Mouse (Mus musculus) thymus, postnatal 4 days (tissue): ENCODE results near the gene Angptl7.

Source experiments
- DNase-seq: peaks from one replicate; pipeline ENCODE4 v3.0.0; 2021

Angptl7 gene

DNA sequence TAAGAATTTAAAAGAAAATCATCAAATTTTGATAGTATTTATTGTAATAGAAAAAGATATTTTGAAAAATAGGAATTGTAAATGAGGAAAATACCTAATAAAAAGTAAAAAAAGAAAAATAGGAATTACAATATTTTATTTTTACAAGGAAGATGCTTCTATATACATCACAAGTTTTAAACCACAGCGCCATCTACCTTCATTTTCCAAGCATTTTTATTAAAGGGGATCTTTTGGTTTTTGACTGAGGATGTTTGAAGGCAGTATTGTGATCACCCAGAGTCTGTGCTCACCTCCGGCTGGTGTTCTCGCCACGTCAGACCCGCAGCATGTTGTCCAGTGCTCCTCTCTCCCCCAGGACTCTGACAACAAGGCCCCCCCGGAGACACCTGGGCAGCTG, 5.1 kb downstream of the Angptl7 start:
- no peak for DNase-seq

DNA sequence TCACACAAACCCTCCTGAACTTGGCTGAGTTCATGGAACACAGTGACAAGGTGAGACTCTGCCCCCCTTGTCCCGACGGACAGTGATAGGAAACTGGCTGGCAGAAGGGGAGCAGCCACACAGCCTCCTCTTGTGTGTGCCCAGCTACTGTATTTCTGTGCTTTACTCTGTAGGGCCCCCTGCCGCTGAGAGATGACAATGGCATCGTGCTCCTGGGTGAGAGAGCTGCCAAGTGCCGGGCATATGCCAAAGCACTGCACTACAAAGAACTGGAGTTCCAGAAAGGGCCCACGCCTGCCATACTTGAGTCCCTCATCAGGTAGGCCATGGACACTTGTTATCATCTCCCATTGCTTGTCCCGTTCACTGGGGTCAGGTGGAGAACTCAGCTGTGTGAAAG, 8.8 kb downstream of the Angptl7 start:
- DNase-seq: no peak

DNA sequence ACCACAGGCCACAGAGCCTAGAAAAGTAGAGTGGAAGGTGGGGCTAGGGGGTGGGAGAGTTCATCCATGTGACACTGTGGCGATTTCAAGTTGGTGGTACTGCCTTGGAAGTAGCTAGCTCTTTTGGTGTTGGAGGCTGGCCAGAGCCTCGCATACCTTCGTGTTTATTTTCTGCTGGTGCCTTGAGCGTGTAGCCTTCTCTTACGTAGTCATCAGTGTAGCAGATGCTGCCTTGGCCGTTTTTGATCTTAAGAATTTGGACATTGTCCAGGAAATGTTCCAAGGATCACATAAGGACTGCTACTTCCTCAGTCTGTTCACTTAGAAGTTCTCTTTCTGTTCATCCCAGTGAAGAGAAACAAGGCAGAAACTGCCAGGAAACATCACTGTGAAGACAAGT, 9.8 kb downstream of the Angptl7 start:
- DNase-seq: no peak

DNA sequence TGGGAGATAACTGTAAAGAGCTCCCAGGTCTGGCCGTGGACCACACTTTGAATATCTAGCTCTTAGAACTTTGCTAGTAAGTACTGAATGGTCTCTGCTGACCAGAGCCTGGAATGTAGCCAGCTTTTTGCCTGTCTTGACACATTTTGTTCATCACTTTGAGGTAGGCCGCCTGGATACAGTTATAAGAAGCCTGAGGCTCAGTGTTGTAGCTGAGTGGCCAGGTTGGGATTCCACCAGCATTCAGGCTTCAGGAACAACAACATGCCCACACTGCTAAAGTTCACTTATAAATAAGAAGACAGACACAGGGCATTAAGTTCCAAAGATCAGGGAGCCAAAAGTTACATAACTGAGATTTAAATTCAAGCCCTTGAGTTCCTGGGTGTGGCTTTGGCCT, 12.4 kb downstream of the Angptl7 start:
- no peak for DNase-seq

DNA sequence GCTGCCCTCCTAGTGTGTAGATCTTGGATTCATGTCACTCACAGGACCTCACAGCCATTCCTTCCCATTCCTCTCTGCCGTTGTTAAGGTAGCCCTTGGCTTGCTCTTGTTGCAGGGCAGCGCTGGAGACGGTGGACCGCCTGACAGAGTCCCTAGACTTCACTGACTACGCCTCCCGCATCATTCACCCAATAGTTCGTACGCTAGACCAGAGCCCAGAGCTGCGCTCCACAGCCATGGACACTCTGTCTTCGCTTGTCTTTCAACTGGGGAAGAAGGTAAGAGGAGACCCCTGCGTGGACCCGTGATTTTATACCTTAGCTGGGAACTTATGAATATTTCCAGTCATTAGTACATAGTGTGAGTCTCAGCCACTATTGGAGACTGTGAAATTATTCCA, 15.7 kb downstream of the Angptl7 start:
- DNase-seq: no peak

DNA sequence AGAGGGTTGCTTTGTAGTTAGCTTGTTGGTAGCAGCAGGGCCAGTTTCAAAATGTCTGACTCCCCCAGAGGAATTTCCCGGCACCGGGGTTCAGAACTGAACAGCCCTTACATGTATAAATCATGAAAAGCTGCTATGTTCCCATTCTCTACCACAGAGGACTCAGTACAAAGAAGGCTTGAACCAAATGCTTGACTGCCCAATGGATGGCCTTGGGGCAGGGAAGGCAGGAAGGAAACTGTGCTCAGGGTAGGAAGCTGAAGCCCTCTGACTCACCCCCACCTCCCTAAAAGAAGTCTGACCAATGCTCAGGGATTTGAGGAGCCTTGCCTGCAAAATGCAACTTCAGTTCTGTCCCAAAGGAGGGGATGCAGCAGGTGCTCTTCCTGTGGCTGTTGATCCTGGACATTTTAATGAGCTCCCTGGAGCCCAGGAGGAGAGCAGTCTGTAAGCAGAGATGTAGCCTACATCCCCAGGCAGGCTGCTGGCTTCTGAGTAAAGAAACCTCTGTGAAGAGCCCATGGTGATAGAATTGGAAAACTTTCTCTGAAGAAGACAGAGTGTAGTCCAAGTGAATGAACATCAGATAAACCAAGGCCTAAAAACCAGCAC, 18.6 kb downstream of the Angptl7 start:
- DNase-seq: no peak

DNA sequence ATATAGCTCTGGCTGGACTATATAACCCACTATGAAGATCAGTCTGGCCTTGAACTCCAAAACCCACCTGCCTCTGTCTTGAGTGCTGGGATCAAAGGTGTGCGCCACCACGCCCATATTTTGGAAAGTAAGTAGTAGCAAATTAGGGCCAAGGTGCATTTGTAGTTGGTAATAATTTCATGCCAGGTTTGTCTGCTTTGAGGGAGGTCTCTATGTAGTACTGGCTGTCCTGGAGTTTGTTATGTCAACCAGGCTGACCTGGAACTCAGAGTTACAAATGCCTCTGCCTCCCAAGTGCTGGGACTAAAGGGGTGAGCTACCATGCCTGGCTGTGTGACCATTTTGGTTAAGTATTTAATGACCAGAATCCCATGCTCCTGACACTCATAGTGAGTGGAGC, 20.0 kb downstream of the Angptl7 start:
- DNase-seq: no peak

DNA sequence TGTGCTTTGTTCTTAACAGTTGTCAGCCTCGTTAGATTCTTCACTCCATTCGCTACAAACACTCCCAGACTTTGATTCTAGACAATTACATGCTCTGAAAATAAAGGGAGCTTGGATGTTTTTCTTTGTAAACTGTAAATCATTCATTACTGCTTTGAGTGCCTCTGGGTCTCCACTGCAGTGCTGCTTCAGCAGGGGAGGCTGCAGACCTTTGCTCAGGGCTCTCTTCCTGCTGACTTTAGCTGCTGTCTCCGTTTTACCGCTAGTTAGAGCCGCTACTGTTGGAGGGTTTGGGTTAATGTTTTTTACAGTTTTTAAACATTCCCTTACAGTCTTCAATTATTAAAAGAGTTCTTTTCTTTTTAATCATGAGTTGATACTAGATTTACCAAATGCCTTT, 26.8 kb downstream of the Angptl7 start:
- DNase-seq: no peak

DNA sequence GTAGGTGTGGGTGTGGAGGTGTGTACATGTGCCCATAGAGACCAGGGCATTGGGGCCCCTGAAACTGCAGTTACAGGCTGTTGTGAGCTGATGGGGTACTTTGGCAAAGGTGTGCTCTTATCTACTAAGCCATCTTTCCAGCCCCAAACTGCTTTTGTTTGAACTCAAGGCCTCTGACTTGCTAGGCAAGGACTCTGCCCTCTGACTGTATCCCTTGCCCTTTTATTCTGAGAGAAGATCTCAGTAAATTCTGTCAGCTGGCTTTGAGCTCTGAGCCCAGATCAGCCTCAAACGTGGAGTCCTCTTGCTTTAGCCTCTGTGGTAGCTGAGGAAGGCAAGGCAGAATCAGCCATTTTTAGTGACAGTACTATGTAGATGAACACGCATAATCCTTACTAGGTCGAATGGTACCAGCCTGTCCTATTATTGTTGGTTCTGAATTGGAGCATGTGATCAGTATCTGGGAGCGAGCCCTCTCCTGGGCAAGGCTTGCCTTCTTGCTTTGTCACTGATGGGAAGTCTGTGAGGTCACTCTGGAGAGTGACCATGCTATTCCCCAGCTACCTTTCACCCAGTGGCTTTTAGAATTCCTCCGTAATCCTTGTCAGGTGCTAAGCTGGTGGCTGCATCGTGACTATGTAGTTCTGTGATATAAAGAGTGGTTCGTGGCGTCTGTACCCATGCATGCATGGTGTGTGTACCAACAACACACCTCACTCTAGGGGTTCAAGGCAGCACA, 27.7 kb downstream of the Angptl7 start:
- DNase-seq: no peak

DNA sequence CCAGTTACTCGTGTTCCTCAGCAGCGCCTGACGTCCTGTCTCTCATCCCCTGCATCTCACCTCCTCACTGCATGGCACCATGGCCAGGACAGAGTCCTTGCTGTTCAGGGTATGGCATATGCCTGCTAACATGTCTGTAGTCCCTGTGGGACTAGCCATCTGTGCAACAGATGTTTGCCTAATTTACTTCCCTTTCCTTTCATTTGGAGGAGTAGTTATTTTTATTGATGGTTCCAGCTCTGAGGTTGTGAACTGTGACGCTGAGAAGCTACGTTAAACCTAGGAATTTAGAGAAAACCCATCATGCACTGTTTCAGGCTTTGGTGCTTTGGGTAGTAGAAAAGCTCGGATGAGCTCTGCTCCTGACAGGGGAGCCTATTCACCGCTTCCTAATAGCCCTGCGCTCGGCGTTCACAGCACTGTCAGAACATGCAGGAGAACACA, 28.9 kb downstream of the Angptl7 start:
- no peak for DNase-seq

DNA sequence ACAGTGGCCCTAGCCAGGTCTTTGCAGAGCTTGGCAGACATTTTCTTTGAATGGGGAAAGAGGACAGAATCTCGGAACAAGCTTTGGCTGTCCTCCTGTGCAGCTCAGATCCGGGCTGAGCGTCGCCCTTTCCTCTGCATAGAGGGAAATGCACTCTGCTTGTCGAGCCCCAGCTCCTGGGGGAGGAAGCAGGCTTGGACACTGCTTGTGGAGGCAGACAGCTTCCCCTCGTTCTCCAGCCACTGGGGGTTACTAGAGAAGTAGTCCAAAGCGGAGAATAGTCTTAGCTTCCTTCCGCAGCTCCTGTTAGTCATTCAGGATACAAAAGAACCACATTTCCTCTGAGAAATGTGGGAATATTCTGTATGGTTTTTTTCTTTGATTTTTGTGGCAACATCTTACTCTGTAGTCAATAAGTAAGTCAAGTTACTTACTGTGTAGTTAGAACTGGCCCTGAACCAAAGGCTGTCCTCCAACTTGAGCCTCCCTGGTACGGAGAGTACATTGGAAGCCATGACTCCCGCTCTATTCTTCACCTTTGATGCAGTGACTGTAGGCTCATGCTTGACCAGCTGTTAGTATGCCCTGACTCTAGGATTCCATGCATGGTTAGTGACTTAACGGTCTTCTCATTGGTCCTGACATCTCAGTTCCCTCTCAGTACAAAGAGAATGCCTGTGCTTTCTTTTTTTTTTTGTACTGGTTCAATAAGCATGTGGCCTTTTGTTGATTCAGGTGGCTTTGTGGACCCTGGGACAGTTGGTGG, 30.6 kb downstream of the Angptl7 start:
- DNase-seq: no peak

DNA sequence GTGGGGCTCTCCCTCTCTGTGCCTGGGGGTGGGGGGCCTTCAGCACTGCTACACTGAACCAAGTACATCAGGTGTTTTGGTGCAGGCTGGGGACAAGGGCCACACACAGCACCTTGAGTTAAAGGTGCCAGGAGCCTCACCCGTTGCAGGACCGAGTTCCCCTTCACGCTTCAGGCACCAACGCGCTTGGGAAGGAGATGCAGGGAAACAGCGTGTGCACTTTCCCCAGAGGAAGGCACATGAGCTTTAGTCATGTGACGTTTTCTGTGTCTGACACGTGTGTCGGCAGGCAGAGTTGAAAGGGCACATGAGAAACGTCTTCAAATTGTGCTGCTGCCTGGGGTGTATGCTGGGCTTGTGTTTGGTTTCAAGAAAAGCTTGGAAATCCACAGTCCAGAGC, 31.9 kb downstream of the Angptl7 start:
- DNase-seq: no peak

DNA sequence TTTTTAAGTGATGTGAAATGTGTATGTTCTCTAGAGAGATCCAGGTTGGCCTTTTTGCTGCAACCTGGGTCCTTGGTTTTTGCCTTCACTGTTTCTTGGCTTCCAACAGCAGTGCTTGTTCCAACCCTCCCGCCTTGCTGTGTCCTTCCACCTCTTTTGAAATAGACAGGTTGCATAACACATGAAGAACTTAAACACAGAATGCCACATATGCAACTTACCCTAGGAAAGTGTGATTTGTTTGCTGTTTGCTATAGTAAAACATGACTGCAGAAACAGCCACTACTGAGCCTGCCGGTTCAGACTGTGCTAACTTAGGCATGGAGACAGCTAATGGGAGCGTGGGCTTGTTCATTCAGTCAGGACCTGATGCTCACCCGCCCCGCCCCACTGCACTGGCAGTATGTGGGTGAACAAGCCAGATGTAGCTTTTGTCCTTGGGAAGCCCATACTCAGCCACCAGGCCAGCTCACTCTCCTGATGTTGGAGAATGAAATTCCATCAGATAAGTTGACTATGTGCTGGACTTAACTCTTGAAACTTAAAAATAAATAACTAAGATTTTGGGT, 33.7 kb downstream of the Angptl7 start:
- no peak for DNase-seq

DNA sequence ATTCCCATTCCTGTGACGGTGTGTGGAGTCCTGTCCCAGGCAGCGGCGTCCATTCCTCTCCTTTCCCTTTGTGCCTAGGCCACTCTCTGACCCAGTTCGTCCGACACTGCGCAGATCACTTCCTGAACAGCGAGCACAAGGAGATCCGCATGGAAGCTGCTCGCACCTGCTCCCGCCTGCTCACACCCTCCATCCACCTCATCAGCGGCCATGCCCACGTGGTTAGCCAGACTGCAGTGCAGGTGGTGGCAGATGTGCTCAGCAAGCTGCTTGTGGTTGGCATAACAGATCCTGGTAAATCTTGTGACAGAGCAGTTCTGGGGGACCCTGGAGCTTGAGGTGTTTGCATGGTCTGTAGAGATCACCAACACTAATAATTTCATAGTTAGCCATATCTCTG, 35.4 kb downstream of the Angptl7 start:
- no peak for DNase-seq

DNA sequence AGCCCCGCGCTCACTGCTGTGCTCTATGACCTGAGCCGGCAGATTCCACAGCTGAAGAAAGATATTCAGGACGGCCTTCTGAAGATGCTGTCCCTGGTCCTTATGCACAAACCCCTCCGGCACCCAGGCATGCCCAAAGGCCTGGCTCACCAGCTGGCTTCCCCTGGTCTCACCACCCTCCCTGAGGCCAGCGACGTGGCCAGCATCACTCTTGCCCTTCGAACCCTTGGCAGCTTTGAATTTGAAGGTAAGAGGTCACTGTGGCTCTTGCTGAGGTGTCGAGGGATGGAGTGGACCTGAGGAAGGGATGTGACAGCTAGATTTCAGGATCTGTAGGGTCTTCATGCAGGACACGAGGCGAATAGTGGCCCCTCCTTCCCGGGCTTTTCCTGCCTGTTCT, 36.0 kb downstream of the Angptl7 start:
- no peak for DNase-seq

DNA sequence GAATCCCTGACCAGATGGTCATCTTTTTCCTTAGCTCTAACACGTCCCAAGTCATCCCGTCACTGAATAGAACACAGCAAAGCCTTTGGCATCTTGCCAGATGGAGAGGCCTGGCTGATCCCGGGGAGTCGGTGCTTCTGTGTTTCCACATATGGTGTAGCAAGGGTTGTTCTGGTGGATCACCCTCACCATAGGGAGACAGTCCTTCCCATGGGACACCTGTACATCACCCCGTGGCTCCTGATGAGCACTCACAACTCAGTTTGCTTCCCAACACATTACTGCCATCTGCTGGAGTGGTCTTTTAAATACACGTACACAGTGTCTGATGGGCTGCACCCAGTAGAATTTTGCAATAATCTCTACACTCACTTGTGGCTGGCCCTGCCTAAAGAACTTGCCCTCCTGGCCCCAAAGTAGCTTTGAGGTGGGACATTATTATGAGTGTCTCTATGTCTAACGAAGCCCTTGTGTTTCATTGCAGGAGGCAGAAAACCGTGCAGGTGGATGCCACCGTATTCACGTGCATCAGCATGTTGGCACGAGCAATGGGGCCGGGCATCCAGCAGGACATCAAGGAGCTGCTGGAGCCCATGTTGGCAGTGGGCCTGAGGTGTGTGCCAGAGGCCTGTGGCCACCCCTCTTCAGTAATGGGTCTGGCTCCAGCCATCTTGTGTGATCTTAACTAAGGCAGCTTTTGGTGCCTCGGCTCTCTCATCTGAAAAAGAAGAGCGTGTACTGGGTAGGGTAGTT, 36.9 kb downstream of the Angptl7 start:
- DNase-seq: no peak

DNA sequence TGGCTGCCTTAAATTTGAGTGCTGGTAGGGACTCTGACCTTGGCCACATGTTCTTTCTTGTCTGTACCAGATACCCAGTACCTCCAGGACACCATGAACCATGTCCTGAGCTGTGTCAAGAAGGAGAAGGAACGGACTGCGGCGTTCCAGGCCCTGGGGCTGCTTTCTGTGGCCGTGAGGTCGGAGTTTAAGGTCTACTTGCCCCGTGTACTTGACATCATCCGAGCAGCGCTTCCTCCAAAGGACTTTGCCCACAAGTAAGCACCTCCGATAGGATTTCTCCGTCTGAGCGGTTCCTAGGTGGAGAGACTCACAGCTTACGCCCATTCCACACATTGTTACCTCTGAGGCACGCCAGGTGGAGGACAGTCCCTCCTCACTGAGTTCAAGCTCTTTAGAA, 37.5 kb downstream of the Angptl7 start:
- DNase-seq: no peak

DNA sequence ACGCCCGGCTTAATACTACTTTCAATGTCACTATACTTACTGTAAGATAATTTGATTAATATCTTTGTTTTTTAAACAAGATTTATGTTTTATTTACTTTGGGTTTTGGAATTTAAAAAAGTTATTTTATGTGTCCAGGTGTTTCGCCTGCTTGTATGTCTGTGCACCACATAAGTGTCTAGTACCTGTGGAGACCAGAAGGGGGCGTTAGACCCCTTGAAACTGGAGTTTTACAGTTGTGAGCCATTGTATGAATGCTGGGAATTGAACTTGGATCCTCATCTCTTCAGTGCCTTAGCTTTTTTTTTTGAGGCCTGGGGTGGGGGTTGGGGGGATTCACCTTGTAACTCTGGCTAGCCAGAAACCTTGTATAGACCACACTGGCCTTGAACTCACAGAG, 38.5 kb downstream of the Angptl7 start:
- no peak for DNase-seq

DNA sequence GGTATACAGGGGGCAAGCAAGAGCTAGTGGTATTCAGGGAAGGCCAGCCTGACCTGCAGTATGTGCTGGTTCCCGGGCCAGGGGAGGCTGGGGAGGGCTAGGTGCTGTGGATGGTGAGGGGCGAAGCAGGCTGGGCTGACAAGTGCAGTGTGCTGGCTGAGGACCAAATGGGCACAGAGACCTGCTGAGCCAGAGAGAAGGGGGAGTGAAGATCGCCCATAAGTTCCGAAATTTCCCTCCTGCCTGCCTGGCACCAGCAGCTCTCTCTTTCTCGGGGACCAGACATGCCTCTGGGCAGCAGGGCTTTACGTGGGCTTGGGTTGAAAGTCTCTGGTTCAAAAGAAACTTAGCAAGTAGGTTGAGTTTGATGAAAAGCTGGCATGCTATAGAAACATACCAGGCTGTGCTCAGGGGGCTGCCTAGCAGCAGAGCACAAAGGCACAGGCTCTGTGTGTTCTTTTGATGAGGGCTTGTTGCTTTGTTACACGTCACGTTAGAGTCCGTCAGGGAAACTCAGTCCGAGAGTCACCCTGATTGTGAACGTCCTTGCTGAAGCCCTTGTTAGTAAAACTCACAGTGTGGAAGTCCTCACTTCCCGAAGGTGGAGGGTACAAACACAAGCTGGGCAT, 39.5 kb downstream of the Angptl7 start:
- DNase-seq: no peak

DNA sequence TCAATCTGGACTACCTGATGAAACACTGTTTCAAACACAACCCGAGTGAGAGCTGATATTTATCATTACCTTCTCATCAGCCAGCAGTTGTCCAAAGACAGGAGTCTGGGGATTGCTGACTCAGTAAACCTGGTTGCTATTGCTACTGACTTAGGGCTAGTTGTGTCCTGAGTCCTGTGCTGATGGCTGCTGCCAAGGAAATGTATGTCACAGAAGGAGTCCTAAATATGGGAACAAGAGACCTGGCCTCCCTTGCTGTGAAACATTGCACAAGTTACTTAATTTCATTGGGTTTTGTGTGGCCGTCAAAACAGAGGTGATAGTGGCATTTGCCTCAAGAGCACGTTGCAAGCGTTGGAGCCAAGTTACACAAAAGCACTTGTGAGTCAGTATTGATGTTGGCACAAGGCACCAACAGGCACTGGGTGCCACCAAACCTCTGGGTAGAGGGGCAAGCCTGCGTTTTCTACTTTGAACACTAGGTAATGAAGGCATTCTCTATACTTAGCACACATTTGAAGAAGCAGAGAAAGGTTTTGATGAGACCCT, 44.7 kb downstream of the Angptl7 start:
- no peak for DNase-seq

DNA sequence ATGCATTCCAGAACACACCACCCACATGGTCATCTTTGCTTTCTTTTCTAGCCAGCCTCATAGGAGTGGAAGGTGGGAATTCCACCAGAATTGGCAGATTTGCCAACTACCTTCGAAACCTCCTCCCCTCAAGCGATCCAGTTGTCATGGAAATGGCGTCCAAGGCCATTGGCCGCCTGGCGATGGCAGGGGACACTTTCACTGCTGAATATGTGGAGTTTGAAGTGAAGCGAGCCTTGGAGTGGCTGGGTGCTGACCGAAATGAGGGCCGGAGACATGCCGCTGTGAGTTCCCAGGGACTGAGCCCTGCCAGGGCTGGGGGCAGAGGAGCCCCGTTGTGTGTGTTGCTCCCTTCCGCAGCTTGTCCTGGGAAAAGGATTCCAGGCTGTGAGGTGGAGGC, 46.6 kb downstream of the Angptl7 start:
- no peak for DNase-seq

DNA sequence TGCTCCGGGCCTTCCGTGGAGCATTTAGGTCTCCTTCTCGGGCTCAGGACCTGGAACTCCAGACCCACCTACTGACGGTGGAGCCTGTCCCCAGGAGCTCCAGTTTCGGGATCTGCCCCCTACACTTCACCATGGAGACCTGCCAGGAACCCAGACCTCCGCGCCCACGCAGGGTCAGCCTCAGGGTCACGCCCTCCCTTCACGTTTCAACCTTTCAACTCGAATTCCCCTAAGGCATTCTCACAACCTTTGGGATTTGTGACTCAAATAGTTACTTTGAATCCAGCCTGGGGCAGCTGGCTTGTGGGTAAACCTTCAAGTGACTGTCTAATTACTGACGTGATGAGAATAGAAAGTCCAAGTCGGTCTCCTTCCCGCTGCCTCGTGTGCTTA, 51.4 kb downstream of the Angptl7 start:
- DNase-seq: no peak
